In genomic region chr7:128032290-128032988, GRCm38 (mm10) we compare ENCODE assay signal across 28 mouse cellular contexts. TPM values are rescaled to one million over a fixed set of nuclear protein-coding genes. Genes with fewer than 3 reads are reported as not detected.
DNase-seq lines count a peak whose midpoint lies in the region; ATAC-seq lines count a peak whose summit lies in the region.
"Had no signal": no experiment of that assay in that cellular context is flagged by ENCODE, and none has a peak within 500 bp of the region (broad histone marks: within the 10 kb centered on the region; RNA-seq: fewer than 3 reads in every experiment).

No protein-coding gene starts in this region.

- peak overlapping the region; percentile 5; the same call in 1 of the 2 replicates for H3K4me3 ChIP-seq in intestine, embryonic 16.5 days (ENCODE audit: low read length)
- no peak overlapping the region for H3K4me3 ChIP-seq in stomach, embryonic 16.5 days (replicated peaks; ENCODE audit: low read length)
- H3K4me3 ChIP-seq: embryonic facial prominence, embryonic 12.5 days; hindbrain, embryonic 15.5 days; kidney, embryonic 15.5 days; limb, embryonic 10.5 days; midbrain, embryonic 12.5 days had no signal

- H3K36me3 ChIP-seq in intestine, embryonic 16.5 days (ENCODE audit: control insufficient read depth, insufficient read depth, low read length): no peaks in the 10 kb centered on the region
- H3K36me3 ChIP-seq in stomach, embryonic 16.5 days (ENCODE audit: control insufficient read depth, insufficient read depth, low read length): no peaks in the 10 kb centered on the region
- H3K36me3 ChIP-seq: embryonic facial prominence, embryonic 12.5 days; hindbrain, embryonic 15.5 days; kidney, embryonic 15.5 days; limb, embryonic 10.5 days; midbrain, embryonic 12.5 days had no signal

- H3K4me1 ChIP-seq in intestine, embryonic 16.5 days (ENCODE audit: control insufficient read depth, insufficient read depth, low read length): no peaks in the 10 kb centered on the region
- no peaks in the 10 kb centered on the region for H3K4me1 ChIP-seq in stomach, embryonic 16.5 days (ENCODE audit: control insufficient read depth, insufficient read depth, low read length)
- H3K4me1 ChIP-seq: embryonic facial prominence, embryonic 12.5 days; hindbrain, embryonic 15.5 days; kidney, embryonic 15.5 days; limb, embryonic 10.5 days; midbrain, embryonic 12.5 days had no signal

- ATAC-seq in intestine, embryonic 16.5 days: peak; percentile 95
- ATAC-seq in stomach, embryonic 16.5 days (ENCODE audit: insufficient read depth, low FRiP score): peak; percentile 85; the same call in 1 of the 2 replicates

- peak overlapping the region; percentile 31 for H3K4me2 ChIP-seq in intestine, embryonic 16.5 days (ENCODE audit: low read depth, low read length)
- no peak overlapping the region for H3K4me2 ChIP-seq in stomach, embryonic 16.5 days (ENCODE audit: low read depth, low read length)
- H3K4me2 ChIP-seq: embryonic facial prominence, embryonic 12.5 days; hindbrain, embryonic 15.5 days; kidney, embryonic 15.5 days; midbrain, embryonic 12.5 days had no signal

- H3K27me3 ChIP-seq in intestine, embryonic 16.5 days (replicated peaks; ENCODE audit: control insufficient read depth, insufficient read depth, low read length): no peaks in the 10 kb centered on the region
- H3K27me3 ChIP-seq in stomach, embryonic 16.5 days (ENCODE audit: control insufficient read depth, insufficient read depth, low read length): no peaks in the 10 kb centered on the region
- H3K27me3 ChIP-seq: embryonic facial prominence, embryonic 12.5 days; hindbrain, embryonic 15.5 days; kidney, embryonic 15.5 days; midbrain, embryonic 12.5 days had no signal

- 0 out of 2 replicates have a peak overlapping the region, but pooled peaks have one; percentile 25 for H3K9ac ChIP-seq in intestine, embryonic 16.5 days (ENCODE audit: low read depth, low read length)
- no peak overlapping the region for H3K9ac ChIP-seq in stomach, embryonic 16.5 days (ENCODE audit: low read length)
- H3K9ac ChIP-seq: embryonic facial prominence, embryonic 12.5 days; hindbrain, embryonic 15.5 days; kidney, embryonic 15.5 days; midbrain, embryonic 12.5 days had no signal

- no peaks in the 10 kb centered on the region for H3K9me3 ChIP-seq in intestine, embryonic 16.5 days (ENCODE audit: control insufficient read depth, low read length)
- H3K9me3 ChIP-seq in stomach, embryonic 16.5 days (replicated peaks; ENCODE audit: control insufficient read depth, low read length): no peaks in the 10 kb centered on the region
- H3K9me3 ChIP-seq: embryonic facial prominence, embryonic 12.5 days; hindbrain, embryonic 15.5 days; kidney, embryonic 15.5 days; limb, embryonic 10.5 days; midbrain, embryonic 12.5 days had no signal

- DNase-seq in adrenal gland, adult (ENCODE audit: inconsistent age in 2 of 2, low spot score in 1 of 2): peak; percentile 18 to 66
- no peak for DNase-seq in adrenal gland, adult 8-10 months
- DNase-seq in kidney, postnatal 36 days: peak; percentile 24 to 36
- no peak for DNase-seq in kidney, adult 18-20 months
- DNase-seq in Muller cell, postnatal 12 days (ENCODE audit: inconsistent ontology term): no peak
- no peak for DNase-seq in gastrocnemius, postnatal 10 days
- DNase-seq: cerebellum, adult 2 months; lung, adult 2 months; lung, postnatal 14 days; right cerebral cortex, postnatal 25 days had no signal

- 61% methylated on average over 5 of the region's 5 CpGs for WGBS in intestine, embryonic 16.5 days
- 75% methylated on average over 5 of the region's 5 CpGs for WGBS in stomach, embryonic 16.5 days

- H3K27ac ChIP-seq in intestine, embryonic 16.5 days (ENCODE audit: low read length): peak overlapping the region; percentile 88
- H3K27ac ChIP-seq in stomach, embryonic 16.5 days (ENCODE audit: low read length): peak overlapping the region; percentile 80
- H3K27ac ChIP-seq: embryonic facial prominence, embryonic 12.5 days; hindbrain, embryonic 15.5 days; kidney, embryonic 15.5 days; limb, embryonic 10.5 days; midbrain, embryonic 12.5 days had no signal

RNA-seq across cellular contexts. Expression of gene Trim72, which starts 28.7 kb away (rescaled TPM):
- under 1 TPM in 3 of 4 experiments, not detected in 1; 0.12 to 0.31 (median 0.24) TPM for total RNA-seq in adrenal gland, adult 8-10 months (2022)
- polyA plus RNA-seq in intestine, embryonic 16.5 days (2015; fragmentation: Nextera tagmentation; extraction: Ambion mirVana): 0.38 and 0.60 TPM in 2 replicates
- 0.39 and 1.9 TPM in 2 replicates for polyA plus RNA-seq in stomach, embryonic 16.5 days (2015; fragmentation: Nextera tagmentation; extraction: Ambion mirVana)
- 100 to 1,000 TPM; 238 to 256 TPM for total RNA-seq in gastrocnemius, postnatal 10 days (2021)
- total RNA-seq: adrenal gland, postnatal 14 days; hematopoietic stem cell, adult 5-6 weeks; megakaryocyte, adult 5-6 weeks; monocyte, adult 5-6 weeks had no signal
- polyA plus RNA-seq: forebrain, embryonic 11.5 days; hindbrain, embryonic 15.5 days; limb, embryonic 10.5 days; midbrain, embryonic 12.5 days; thymus, postnatal 0 days had no signal

RNA-seq across cellular contexts. Expression of gene Itgam, which starts 30.0 kb away (rescaled TPM):
- 1 to 10 TPM; 5.6 to 6.9 (median 6.4) TPM for total RNA-seq in adrenal gland, adult 8-10 months (2022)
- 2.4 and 2.5 TPM in 2 replicates for polyA plus RNA-seq in intestine, embryonic 16.5 days (2015; fragmentation: Nextera tagmentation; extraction: Ambion mirVana)
- polyA plus RNA-seq in stomach, embryonic 16.5 days (2015; fragmentation: Nextera tagmentation; extraction: Ambion mirVana): 4.1 and 4.3 TPM in 2 replicates
- total RNA-seq in gastrocnemius, postnatal 10 days (2021): 1 to 10 TPM; 1.5 to 3.4 TPM

RNA-seq across cellular contexts. Expression of gene Gm49368, which starts 30.0 kb away (rescaled TPM):
- under 1 TPM in 1 of 4 experiments, not detected in 3; 0.11 TPM for total RNA-seq in adrenal gland, adult 8-10 months (2022)
- not detected in 2 replicates for polyA plus RNA-seq in intestine, embryonic 16.5 days (2015; fragmentation: Nextera tagmentation; extraction: Ambion mirVana)
- 0.04 TPM in 1 of 2 replicates, not detected in the other for polyA plus RNA-seq in stomach, embryonic 16.5 days (2015; fragmentation: Nextera tagmentation; extraction: Ambion mirVana)
- total RNA-seq in gastrocnemius, postnatal 10 days (2021): not detected
- total RNA-seq: adrenal gland, postnatal 14 days; gastrocnemius, adult 18-20 months; gastrocnemius, postnatal 4 days; hematopoietic stem cell, adult 5-6 weeks; layer of hippocampus, postnatal 25 days had no signal
- polyA plus RNA-seq: cerebellum, adult 2 months; embryonic facial prominence, embryonic 12.5 days; forebrain, embryonic 11.5 days; heart, embryonic 16.5 days; hindbrain, embryonic 15.5 days; kidney, embryonic 15.5 days; limb, embryonic 10.5 days; midbrain, embryonic 12.5 days; thymus, postnatal 0 days; urinary bladder, adult 2 months had no signal

RNA-seq across cellular contexts. Expression of gene Pycard, which starts 38.8 kb away (rescaled TPM):
- 1 to 10 TPM; 4.0 to 5.8 (median 4.5) TPM for total RNA-seq in adrenal gland, adult 8-10 months (2022)
- polyA plus RNA-seq in intestine, embryonic 16.5 days (2015; fragmentation: Nextera tagmentation; extraction: Ambion mirVana): 623 and 626 TPM in 2 replicates
- polyA plus RNA-seq in stomach, embryonic 16.5 days (2015; fragmentation: Nextera tagmentation; extraction: Ambion mirVana): 179 and 188 TPM in 2 replicates
- total RNA-seq in gastrocnemius, postnatal 10 days (2021): 1 to 10 TPM; 3.3 to 4.9 TPM

Comparison
In these comparisons a context has a peak if more than half of its experiments do, and no peak if none do; other contexts are left out.
1. DNase-seq: peak in adrenal gland, adult (2 of 2) and kidney, postnatal 36 days (2 of 2); none in adrenal gland, adult 8-10 months (single experiment), kidney, adult 18-20 months (single experiment), Muller cell, postnatal 12 days (single experiment) and gastrocnemius, postnatal 10 days (single experiment).
2. RNA of gene Trim72, which starts 28.7 kb away (total RNA-seq): 238 to 256 TPM in gastrocnemius, postnatal 10 days; 0.12 to 0.31 TPM in adrenal gland, adult 8-10 months; every median in the first group is over 100 times any median in the second.